Mouse (Mus musculus) lung, embryonic 15.5 days (tissue): ENCODE data around the gene St3gal4. TPM values are rescaled to one million over a fixed set of nuclear protein-coding genes. Genes with fewer than 3 reads are reported as not detected.

Source experiments
- ATAC-seq: fragments of 200-750 bp; cut with Nextera tagmentation; 2 replicates; pipeline ENCODE4 v1.8.0; 2017; ENCODE audit warnings: moderate number of reproducible peaks, borderline replicate concordance; ENCODE audit not compliant: low FRiP score, low TSS enrichment; ENCODE audit errors: extremely low read depth
- H3K27ac ChIP-seq: fragments of 300-500 bp; sonication (generic); 2 replicates; pipeline ENCODE4 v1.5.1; 2015; ENCODE audit warnings: moderate library complexity, mild to moderate bottlenecking, inconsistent platforms
- H3K27me3 ChIP-seq: fragments of 300-500 bp; sonication (generic); 2 replicates; pipeline ENCODE4 v1.6.1; 2015; ENCODE audit warnings: inconsistent platforms
- H3K36me3 ChIP-seq: fragments of 300-500 bp; sonication (generic); 2 replicates; pipeline ENCODE4 v1.6.1; 2015; ENCODE audit warnings: inconsistent platforms
- H3K4me1 ChIP-seq: fragments of 300-500 bp; sonication (generic); 2 replicates; pipeline ENCODE4 v1.6.1; 2015; ENCODE audit warnings: inconsistent platforms
- H3K4me2 ChIP-seq: fragments of 300-500 bp; sonication (generic); 2 replicates; pipeline ENCODE4 v1.6.1; 2015; ENCODE audit warnings: inconsistent platforms, mild to moderate bottlenecking, moderate library complexity
- H3K4me3 ChIP-seq: fragments of 300-500 bp; sonication (generic); 2 replicates; pipeline ENCODE4 v1.5.1; 2015; ENCODE audit warnings: mild to moderate bottlenecking, inconsistent platforms
- H3K9ac ChIP-seq: fragments of 300-500 bp; sonication (generic); 2 replicates; pipeline ENCODE4 v1.6.1; 2015; ENCODE audit warnings: inconsistent platforms
- H3K9me3 ChIP-seq: fragments of 300-500 bp; sonication (generic); 2 replicates; pipeline ENCODE4 v1.6.1; 2016; ENCODE audit warnings: inconsistent platforms
- WGBS: fragments of 180-500 bp; shearing (Covaris S2); methylation state at CpG from one replicate; pipeline ENCODE4 v1.1.7; 2015; 5-methylcytosine and 5-hydroxymethylcytosine counted together
- polyA plus RNA-seq: library from polyadenylated mRNA; unstranded; fragments of >200 nt; fragmentation: Nextera tagmentation; extraction: Ambion mirVana; gene quantifications from 2 replicates; pipeline ENCODE4 v1.2.1, GENCODE M21; 2015

St3gal4 gene
- 36.4 and 37.4 TPM in 2 replicates for polyA plus RNA-seq

- peak within 1 kb of the TSS; percentile 83; the same call in 1 of the 2 replicates for H3K4me2 ChIP-seq
- no peaks in the 10 kb centered on the region for H3K9me3 ChIP-seq
- H3K27ac ChIP-seq: peak within 1 kb of the TSS; percentile 93
- 78% methylated on average over 6 of the region's 6 CpGs for WGBS
- H3K27me3 ChIP-seq: no peaks in the 10 kb centered on the region
- H3K4me1 ChIP-seq: peaks cover 30% of the 10 kb centered on the region
- ATAC-seq: no peak
- no peak within 1 kb of the TSS for H3K9ac ChIP-seq
- no peak within 1 kb of the TSS for H3K4me3 ChIP-seq
- no peaks in the 10 kb centered on the region for H3K36me3 ChIP-seq
Measured at GRCm38 (mm10) chr9:35119168-35119567, at the start of gene St3gal4. St3gal4 (minus strand) TSS chr9:35119268.

- no peak for ATAC-seq
- H3K27ac ChIP-seq: no peak overlapping the region
- no peaks in the 10 kb centered on the region for H3K4me1 ChIP-seq
- WGBS: 51% methylated on average over 9 of the region's 9 CpGs
- peaks cover 6% of the 10 kb centered on the region; the same call in 1 of the 2 replicates for H3K36me3 ChIP-seq
- no peaks in the 10 kb centered on the region for H3K27me3 ChIP-seq
- no peak overlapping the region for H3K9ac ChIP-seq
- H3K4me2 ChIP-seq: no peak overlapping the region
- H3K9me3 ChIP-seq: no peaks in the 10 kb centered on the region
- H3K4me3 ChIP-seq: no peak overlapping the region
Measured at GRCm38 (mm10) chr9:35166798-35167635, 47.9 kb upstream of the St3gal4 start.

DNA sequence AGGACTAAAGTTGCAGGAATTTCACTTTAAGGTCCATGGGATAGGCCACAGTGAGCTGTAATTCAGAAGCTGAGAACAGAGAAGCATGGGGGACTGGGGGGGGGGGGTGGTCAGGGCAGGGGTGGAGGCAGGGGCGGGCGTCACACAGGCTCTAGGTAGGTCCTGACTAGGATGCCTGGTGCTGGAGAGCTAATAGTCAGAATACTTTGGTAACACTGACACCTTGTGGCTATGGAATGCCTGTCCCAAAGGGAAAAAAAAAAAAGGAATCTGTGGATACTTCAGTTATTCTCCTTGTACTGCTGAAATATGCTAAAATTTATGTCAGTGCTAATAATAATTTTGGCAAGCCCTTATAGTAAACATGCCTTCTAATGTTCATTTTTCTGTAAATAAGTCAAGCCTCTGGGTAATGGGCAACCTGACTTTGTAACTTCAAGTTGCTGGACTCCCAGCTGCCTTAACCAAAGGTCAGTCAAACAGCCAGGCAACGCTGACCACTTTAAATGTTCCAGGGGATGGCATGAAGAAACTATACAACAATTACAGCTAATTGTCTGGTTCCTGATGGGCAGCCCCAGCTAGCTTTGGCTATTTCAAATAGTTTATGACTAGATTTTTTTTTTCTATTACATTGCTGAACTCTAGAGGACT, 47.2 kb upstream of the St3gal4 start:
- H3K4me2 ChIP-seq: no peak overlapping the region

GRCm38 (mm10) chr9:35164142-35164874, 45.2 kb upstream of the St3gal4 start:
- Histone ChIP-seq H3K36me3 (no peaks in the 10 kb centered on the region), H3K9me3 (no peaks in the 10 kb centered on the region), H3K9ac (no peak overlapping the region), H3K4me1 (no peaks in the 10 kb centered on the region), H3K27ac (no peak overlapping the region), H3K4me3 (no peak overlapping the region), H3K27me3 (no peaks in the 10 kb centered on the region), H3K4me2 (no peak overlapping the region)
- no peak for ATAC-seq
- whole genome bisulfite sequencing: 73% methylated on average over 5 of the region's 5 CpGs

More for the DNA sequence above, 47.2 kb upstream of the St3gal4 start:
- no peak overlapping the region for H3K27ac ChIP-seq
- no peak for ATAC-seq
- H3K27me3 ChIP-seq: no peaks in the 10 kb centered on the region
- no peaks in the 10 kb centered on the region for H3K4me1 ChIP-seq
- no peak overlapping the region for H3K9ac ChIP-seq
- H3K9me3 ChIP-seq: no peaks in the 10 kb centered on the region
- peaks cover 6% of the 10 kb centered on the region; the same call in 1 of the 2 replicates for H3K36me3 ChIP-seq
- 32% methylated on average over 3 of the region's 3 CpGs for WGBS
- H3K4me3 ChIP-seq: no peak overlapping the region

- H3K27ac ChIP-seq: no peak overlapping the region
- ATAC-seq: no peak
- 86% methylated on average over 11 of the region's 11 CpGs for WGBS
Measured at GRCm38 (mm10) chr9:35163011-35163690, 44.1 kb upstream of the St3gal4 start.

GRCm38 (mm10) chr9:35161721-35162120, 42.7 kb upstream of the St3gal4 start:
- Histone ChIP-seq H3K9ac (no peak overlapping the region), H3K27ac (no peak overlapping the region), H3K4me2 (no peak overlapping the region), H3K27me3 (no peaks in the 10 kb centered on the region), H3K9me3 (no peaks in the 10 kb centered on the region), H3K4me1 (no peaks in the 10 kb centered on the region), H3K36me3 (no peaks in the 10 kb centered on the region), H3K4me3 (no peak overlapping the region)
- WGBS: 89% methylated on average over 7 of the region's 7 CpGs
- no peak for ATAC-seq

More at GRCm38 (mm10) chr9:35163011-35163690, 44.1 kb upstream of the St3gal4 start:
- Histone ChIP-seq H3K4me2 (no peak overlapping the region), H3K9ac (no peak overlapping the region), H3K27me3 (no peaks in the 10 kb centered on the region), H3K36me3 (no peaks in the 10 kb centered on the region), H3K4me1 (no peaks in the 10 kb centered on the region), H3K9me3 (no peaks in the 10 kb centered on the region), H3K4me3 (no peak overlapping the region)

- H3K9ac ChIP-seq: no peak overlapping the region
- no peaks in the 10 kb centered on the region for H3K4me1 ChIP-seq
- WGBS: 83% methylated on average over 2 of the region's 2 CpGs
- no peak for ATAC-seq
- H3K27ac ChIP-seq: no peak overlapping the region
- H3K9me3 ChIP-seq: no peaks in the 10 kb centered on the region
- H3K36me3 ChIP-seq: no peaks in the 10 kb centered on the region
- no peak overlapping the region for H3K4me3 ChIP-seq
- H3K4me2 ChIP-seq: no peak overlapping the region
- H3K27me3 ChIP-seq: no peaks in the 10 kb centered on the region
Measured at GRCm38 (mm10) chr9:35160662-35161061, 41.6 kb upstream of the St3gal4 start.

DNA sequence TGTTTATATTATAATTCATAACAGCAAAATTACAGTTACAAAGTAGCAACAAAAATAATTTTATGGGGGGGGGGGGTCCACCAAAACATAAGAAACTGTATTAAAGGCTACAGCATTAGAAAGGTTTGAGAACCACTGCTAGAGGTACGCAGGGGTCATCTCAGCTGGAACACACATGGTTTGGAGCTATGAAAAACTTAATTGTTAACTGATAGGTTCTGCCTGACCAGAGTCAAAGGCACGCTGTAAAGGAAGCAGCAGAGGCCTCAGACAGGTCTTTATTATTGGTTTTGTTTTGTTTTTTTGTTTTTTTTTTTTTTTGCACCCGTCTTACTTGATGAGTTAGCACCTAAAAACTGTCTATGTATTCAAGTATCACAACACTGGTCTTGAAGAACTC, 39.4 kb upstream of the St3gal4 start:
- no peak overlapping the region for H3K4me3 ChIP-seq
- no peaks in the 10 kb centered on the region for H3K36me3 ChIP-seq
- no peak overlapping the region for H3K4me2 ChIP-seq
- no peak overlapping the region for H3K27ac ChIP-seq
- 87% methylated on average over 3 of the region's 3 CpGs for WGBS
- H3K9me3 ChIP-seq: no peaks in the 10 kb centered on the region
- no peaks in the 10 kb centered on the region for H3K4me1 ChIP-seq
- no peak overlapping the region for H3K9ac ChIP-seq
- no peaks in the 10 kb centered on the region for H3K27me3 ChIP-seq
- ATAC-seq: no peak

DNA sequence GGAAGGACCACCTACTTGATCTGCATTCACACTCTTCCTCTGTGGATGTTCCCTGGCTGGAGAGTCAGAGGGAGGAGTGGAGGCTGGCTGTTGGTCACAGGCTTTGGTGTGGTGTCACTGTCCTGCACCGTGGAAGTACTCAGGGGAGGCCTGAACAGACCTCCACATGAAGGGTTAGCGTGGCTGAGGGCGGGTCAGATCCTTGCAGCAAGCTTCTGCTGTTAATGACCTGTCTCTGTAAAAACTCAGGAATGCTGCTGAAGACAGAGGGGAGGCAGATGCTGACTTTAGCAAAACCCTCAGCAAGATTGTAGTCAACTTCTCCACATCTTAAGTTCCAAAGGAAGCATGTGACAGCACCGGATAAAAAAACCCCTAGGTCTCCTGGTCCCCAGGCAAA, 37.8 kb upstream of the St3gal4 start:
- 67% methylated on average over 4 of the region's 4 CpGs for whole genome bisulfite sequencing
- peak overlapping the region; percentile 58 for H3K27ac ChIP-seq
- H3K4me1 ChIP-seq: no peaks in the 10 kb centered on the region
- ATAC-seq: no peak
- no peaks in the 10 kb centered on the region for H3K9me3 ChIP-seq
- no peaks in the 10 kb centered on the region for H3K27me3 ChIP-seq
- no peak overlapping the region for H3K4me2 ChIP-seq
- no peak overlapping the region for H3K9ac ChIP-seq
- no peaks in the 10 kb centered on the region for H3K36me3 ChIP-seq
- no peak overlapping the region for H3K4me3 ChIP-seq

DNA sequence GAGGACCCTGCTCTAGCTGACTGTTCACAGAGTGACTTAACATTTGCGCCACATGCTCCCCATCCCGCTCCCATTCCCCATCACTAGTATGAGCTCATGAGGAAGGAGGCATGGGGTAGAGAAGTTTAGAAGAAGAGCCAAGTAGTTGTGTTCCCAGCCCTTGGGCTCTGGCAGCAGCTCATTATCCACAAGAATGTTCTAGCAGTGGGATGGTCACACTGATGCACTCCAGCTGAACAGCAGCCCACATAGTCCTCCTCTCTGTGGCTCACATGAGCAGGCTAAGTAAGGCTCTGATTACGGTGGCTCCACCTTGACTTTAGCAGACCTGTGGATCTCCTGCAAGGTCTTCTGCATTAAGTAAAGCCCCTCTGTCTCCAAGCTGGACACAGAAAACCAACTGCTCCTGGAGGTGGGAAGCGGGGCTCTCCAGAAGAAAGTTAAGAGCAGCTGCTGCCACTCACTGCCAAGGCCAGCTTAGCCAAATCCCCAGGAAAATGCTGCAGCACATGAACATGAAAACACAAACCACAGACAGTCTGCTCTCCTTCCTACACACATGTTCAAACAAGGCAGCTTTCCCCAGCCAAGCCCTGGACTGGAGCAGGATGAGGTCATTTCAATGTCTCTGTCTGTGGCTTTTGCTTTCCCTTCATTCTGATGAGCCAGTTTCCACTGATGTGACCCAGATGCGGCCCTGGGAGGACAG, 37.1 kb upstream of the St3gal4 start:
- Histone ChIP-seq H3K27ac (peak overlapping the region; percentile 58), H3K9me3 (no peaks in the 10 kb centered on the region), H3K4me3 (no peak overlapping the region), H3K4me2 (no peak overlapping the region), H3K4me1 (no peaks in the 10 kb centered on the region), H3K27me3 (no peaks in the 10 kb centered on the region), H3K36me3 (no peaks in the 10 kb centered on the region), H3K9ac (no peak overlapping the region)
- WGBS: 80% methylated on average over 5 of the region's 5 CpGs
- peak; percentile 76 for ATAC-seq

DNA sequence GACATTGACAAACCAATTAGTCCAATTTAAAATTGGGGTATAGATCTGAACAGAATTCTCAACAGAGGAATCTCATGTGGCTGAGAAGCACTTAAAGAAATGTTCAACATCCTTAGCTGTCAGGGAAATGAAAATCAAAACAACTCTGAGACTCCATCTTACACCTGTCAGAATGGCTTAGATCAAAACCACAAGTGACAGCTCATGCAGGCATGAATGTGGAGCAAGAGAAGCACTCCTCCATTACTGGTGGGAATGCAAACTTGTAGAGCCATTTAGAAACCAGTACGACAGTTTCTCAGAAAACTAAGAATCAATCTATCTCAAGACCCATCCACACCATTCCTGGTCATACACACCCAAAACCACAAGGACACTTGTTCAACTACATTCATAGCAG, 33.9 kb upstream of the St3gal4 start:
- Histone ChIP-seq H3K4me3 (no peak overlapping the region), H3K9ac (no peak overlapping the region), H3K27ac (no peak overlapping the region), H3K9me3 (no peaks in the 10 kb centered on the region), H3K36me3 (no peaks in the 10 kb centered on the region), H3K4me2 (no peak overlapping the region), H3K27me3 (no peaks in the 10 kb centered on the region), H3K4me1 (no peaks in the 10 kb centered on the region)
- ATAC-seq: no peak
- 83% methylated on average over 1 of the region's 1 CpGs for WGBS
